Mouse (Mus musculus) midbrain, embryonic 16.5 days (tissue): Measurements from ENCODE around the gene Cldn13. TPM values are rescaled to one million over a fixed set of nuclear protein-coding genes. Genes with fewer than 3 reads are reported as not detected.

ENCODE experiments used
- ATAC-seq: fragments of 200-750 bp; cut with Nextera tagmentation; 2 replicates; pipeline ENCODE4 v1.8.0; 2017; ENCODE audit warnings: moderate TSS enrichment
- H3K27ac ChIP-seq: fragments of 300-500 bp; sonication (generic); 2 replicates; pipeline ENCODE4 v1.5.1; 2014; ENCODE audit warnings: mild to moderate bottlenecking, low read length, mixed read lengths
- H3K27me3 ChIP-seq: fragments of 300-500 bp; sonication (generic); 2 replicates; pipeline ENCODE4 v1.6.1; 2014; ENCODE audit warnings: low read depth, low read length, mixed read lengths; ENCODE audit not compliant: control insufficient read depth, insufficient read depth
- H3K36me3 ChIP-seq: fragments of 300-500 bp; sonication (generic); 2 replicates; pipeline ENCODE4 v1.6.1; 2014; ENCODE audit warnings: mild to moderate bottlenecking, low read length, moderate library complexity, mixed read lengths; ENCODE audit not compliant: control insufficient read depth, insufficient read depth
- H3K4me1 ChIP-seq: fragments of 300-500 bp; sonication (generic); 2 replicates; pipeline ENCODE4 v1.6.1; 2014; ENCODE audit warnings: mild to moderate bottlenecking, low read length, mixed read lengths; ENCODE audit not compliant: control insufficient read depth, insufficient read depth
- H3K4me2 ChIP-seq: fragments of 300-500 bp; sonication (generic); 2 replicates; pipeline ENCODE4 v1.6.1; 2014; ENCODE audit warnings: mild to moderate bottlenecking, low read length, mixed read lengths
- H3K4me3 ChIP-seq: fragments of 300-500 bp; sonication (generic); 2 replicates; pipeline ENCODE4 v1.5.1; 2014; ENCODE audit warnings: low read depth, mild to moderate bottlenecking, low read length, moderate library complexity, mixed read lengths
- H3K9ac ChIP-seq: fragments of 300-500 bp; sonication (generic); 2 replicates; pipeline ENCODE4 v1.6.1; 2014; ENCODE audit warnings: low read depth, low read length, mixed read lengths
- H3K9me3 ChIP-seq: fragments of 300-500 bp; sonication (generic); replicated peaks from 2 replicates; pipeline ENCODE4 v1.6.1; 2014; ENCODE audit warnings: mild to moderate bottlenecking, low read length, mixed read lengths; ENCODE audit not compliant: control insufficient read depth, poor library complexity, severe bottlenecking
- WGBS: fragments of 180-500 bp; shearing (Covaris S2); extraction: QIAGEN DNeasy Blood & Tissue Kit; methylation state at CpG from one replicate; pipeline ENCODE4 v1.1.7; 2014; 5-methylcytosine and 5-hydroxymethylcytosine counted together
- polyA plus RNA-seq: library from polyadenylated mRNA; unstranded; fragments of >200 nt; fragmentation: Nextera tagmentation; extraction: Ambion mirVana; gene quantifications from 2 replicates; pipeline ENCODE4 v1.2.1, GENCODE M21; 2015

Cldn13 gene
- polyA plus RNA-seq, 1 experiment from 2014 or later: not detected

GRCm38 (mm10) chr5:134911901-134912300 lies 3.4 kb downstream of the Cldn13 start:
- H3K9me3 ChIP-seq: no peaks in the 10 kb centered on the region
- no peak overlapping the region for H3K9ac ChIP-seq
- no peak overlapping the region for H3K4me2 ChIP-seq
- H3K36me3 ChIP-seq: no peaks in the 10 kb centered on the region
- no peaks in the 10 kb centered on the region for H3K27me3 ChIP-seq
- ATAC-seq: no peak
- 95% methylated on average over 2 of the region's 2 CpGs for WGBS
- no peaks in the 10 kb centered on the region; the same call in 1 of the 2 replicates for H3K4me1 ChIP-seq
- no peak overlapping the region for H3K4me3 ChIP-seq
- H3K27ac ChIP-seq: no peak overlapping the region

GRCm38 (mm10) chr5:134907135-134907534 lies 8.2 kb downstream of the Cldn13 start:
- Histone ChIP-seq H3K4me2 (no peak overlapping the region), H3K4me1 (no peaks in the 10 kb centered on the region; the same call in 1 of the 2 replicates), H3K27me3 (no peaks in the 10 kb centered on the region), H3K27ac (no peak overlapping the region), H3K4me3 (no peak overlapping the region), H3K9ac (no peak overlapping the region), H3K36me3 (no peaks in the 10 kb centered on the region), H3K9me3 (no peaks in the 10 kb centered on the region)
- 1% methylated on average over 13 of the region's 13 CpGs for WGBS
- ATAC-seq: peak; percentile 45; the same call in 1 of the 2 replicates

GRCm38 (mm10) chr5:134906633-134907032 lies 8.7 kb downstream of the Cldn13 start, which contains the start of gene Tmem270:
Gene Tmem270 (minus strand): TSS chr5:134906733.
- H3K4me3 ChIP-seq: no peak within 1 kb of the TSS

GRCm38 (mm10) chr5:134901644-134902027 lies 13.7 kb downstream of the Cldn13 start:
- H3K27ac ChIP-seq: no peak overlapping the region
- H3K4me2 ChIP-seq: no peak overlapping the region
- H3K27me3 ChIP-seq: no peaks in the 10 kb centered on the region
- no peaks in the 10 kb centered on the region for H3K9me3 ChIP-seq
- no peak overlapping the region for H3K4me3 ChIP-seq
- H3K9ac ChIP-seq: no peak overlapping the region
- ATAC-seq: no peak
- H3K4me1 ChIP-seq: peaks cover 2% of the 10 kb centered on the region; the same call in 1 of the 2 replicates
- 75% methylated on average over 8 of the region's 8 CpGs for WGBS
- H3K36me3 ChIP-seq: no peaks in the 10 kb centered on the region

More at GRCm38 (mm10) chr5:134906633-134907032, 8.7 kb downstream of the Cldn13 start, which contains the start of gene Tmem270:
- Histone ChIP-seq H3K4me2 (no peak within 1 kb of the TSS), H3K36me3 (no peaks in the 10 kb centered on the region), H3K9me3 (no peaks in the 10 kb centered on the region), H3K27me3 (no peaks in the 10 kb centered on the region), H3K9ac (no peak within 1 kb of the TSS), H3K4me1 (no peaks in the 10 kb centered on the region; the same call in 1 of the 2 replicates), H3K27ac (no peak within 1 kb of the TSS)
- 72% methylated on average over 6 of the region's 6 CpGs for WGBS
- no peak for ATAC-seq

- Histone ChIP-seq H3K4me3 (no peak overlapping the region), H3K27ac (no peak overlapping the region), H3K9me3 (no peaks in the 10 kb centered on the region), H3K4me2 (no peak overlapping the region), H3K27me3 (no peaks in the 10 kb centered on the region), H3K36me3 (no peaks in the 10 kb centered on the region), H3K9ac (no peak overlapping the region), H3K4me1 (peaks cover 2% of the 10 kb centered on the region; the same call in 1 of the 2 replicates)
- 44% methylated on average over 12 of the region's 12 CpGs for WGBS
- ATAC-seq: peak; percentile 68
These were observed 14.2 kb downstream of the Cldn13 start for GRCm38 (mm10) chr5:134901012-134901643.

GRCm38 (mm10) chr5:134897596-134897995 lies 17.7 kb downstream of the Cldn13 start:
- peaks cover 2% of the 10 kb centered on the region; the same call in 1 of the 2 replicates for H3K4me1 ChIP-seq
- H3K4me3 ChIP-seq: no peak overlapping the region
- H3K27ac ChIP-seq: no peak overlapping the region
- no peaks in the 10 kb centered on the region for H3K9me3 ChIP-seq
- no peak overlapping the region for H3K9ac ChIP-seq
- 84% methylated on average over 17 of the region's 17 CpGs for WGBS
- H3K36me3 ChIP-seq: no peaks in the 10 kb centered on the region
- no peak overlapping the region for H3K4me2 ChIP-seq
- H3K27me3 ChIP-seq: no peaks in the 10 kb centered on the region
- ATAC-seq: no peak

- ATAC-seq: no peak
- WGBS: 83% methylated on average over 8 of the region's 8 CpGs
- H3K36me3 ChIP-seq: no peaks in the 10 kb centered on the region
These were observed 18.4 kb downstream of the Cldn13 start for GRCm38 (mm10) chr5:134896965-134897364.

GRCm38 (mm10) chr5:134895291-134895690 lies 20.0 kb downstream of the Cldn13 start:
- Histone ChIP-seq H3K9ac (no peak overlapping the region), H3K27ac (no peak overlapping the region), H3K9me3 (no peaks in the 10 kb centered on the region), H3K36me3 (no peaks in the 10 kb centered on the region), H3K27me3 (no peaks in the 10 kb centered on the region), H3K4me2 (no peak overlapping the region), H3K4me1 (no peaks in the 10 kb centered on the region), H3K4me3 (no peak overlapping the region)
- no peak for ATAC-seq
- WGBS: 72% methylated on average over 8 of the region's 8 CpGs

More at GRCm38 (mm10) chr5:134896965-134897364, 18.4 kb downstream of the Cldn13 start:
- no peak overlapping the region for H3K4me3 ChIP-seq
- no peaks in the 10 kb centered on the region for H3K27me3 ChIP-seq
- H3K4me2 ChIP-seq: no peak overlapping the region
- no peaks in the 10 kb centered on the region for H3K9me3 ChIP-seq
- H3K4me1 ChIP-seq: peaks cover 2% of the 10 kb centered on the region; the same call in 1 of the 2 replicates
- no peak overlapping the region for H3K27ac ChIP-seq
- no peak overlapping the region for H3K9ac ChIP-seq

- no peaks in the 10 kb centered on the region for H3K36me3 ChIP-seq
- no peak overlapping the region for H3K4me2 ChIP-seq
- H3K4me1 ChIP-seq: no peaks in the 10 kb centered on the region
- WGBS: 80% methylated on average over 5 of the region's 5 CpGs
- H3K27ac ChIP-seq: no peak overlapping the region
- no peak overlapping the region for H3K9ac ChIP-seq
- H3K27me3 ChIP-seq: no peaks in the 10 kb centered on the region
- ATAC-seq: no peak
- no peaks in the 10 kb centered on the region for H3K9me3 ChIP-seq
- no peak overlapping the region for H3K4me3 ChIP-seq
These were observed 22.6 kb downstream of the Cldn13 start for GRCm38 (mm10) chr5:134892717-134893116.
